Mouse (Mus musculus) heart, adult 2 months (tissue): ENCODE data around the gene Zfp354b.

Source experiments
- CTCF ChIP-seq: fragments of 200-600 bp; IDR thresholded peaks from 2 replicates; pipeline ENCODE4 v1.8.1; 2022; ENCODE audit warnings: antibody characterized with exemption, mild to moderate bottlenecking, moderate library complexity
- EP300 ChIP-seq: fragments of 200-500 bp; IDR thresholded peaks from 2 replicates; pipeline ENCODE4 v1.6.1; 2011; ENCODE audit warnings: low read depth, low read length, control low read depth; ENCODE audit not compliant: insufficient read depth
- POLR2A ChIP-seq: fragments of 200-500 bp; IDR thresholded peaks from 2 replicates; pipeline ENCODE4 v1.6.1; 2011; ENCODE audit warnings: mild to moderate bottlenecking, low read depth, low read length, control low read depth; ENCODE audit not compliant: insufficient read depth

DNA sequence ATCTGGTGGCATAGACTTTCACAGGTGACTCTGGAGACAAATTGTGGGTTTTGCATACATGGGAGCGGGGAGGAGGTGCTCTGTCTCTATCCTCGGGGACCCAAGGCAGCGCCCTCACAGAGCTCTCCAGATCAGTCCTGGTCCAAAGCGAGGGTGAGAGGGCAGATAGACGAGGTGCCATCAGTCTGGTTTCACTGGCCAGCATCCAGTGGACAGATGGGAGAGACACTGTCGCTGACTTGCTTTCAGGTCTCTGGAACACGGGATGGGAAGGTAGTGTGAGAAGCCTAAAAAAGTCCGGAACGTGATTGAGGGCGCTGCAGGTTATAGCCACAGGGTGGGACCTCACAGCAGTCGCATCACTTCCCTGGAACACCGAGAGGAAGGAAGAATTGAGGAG, 11.0 kb upstream of the Zfp354b start:
- TF ChIP-seq CTCF = no peak
- no peak for TF ChIP-seq POLR2A
- TF ChIP-seq EP300 = no peak
